ENCODE assay signal across 13 mouse cellular contexts in the genomic region with DNA sequence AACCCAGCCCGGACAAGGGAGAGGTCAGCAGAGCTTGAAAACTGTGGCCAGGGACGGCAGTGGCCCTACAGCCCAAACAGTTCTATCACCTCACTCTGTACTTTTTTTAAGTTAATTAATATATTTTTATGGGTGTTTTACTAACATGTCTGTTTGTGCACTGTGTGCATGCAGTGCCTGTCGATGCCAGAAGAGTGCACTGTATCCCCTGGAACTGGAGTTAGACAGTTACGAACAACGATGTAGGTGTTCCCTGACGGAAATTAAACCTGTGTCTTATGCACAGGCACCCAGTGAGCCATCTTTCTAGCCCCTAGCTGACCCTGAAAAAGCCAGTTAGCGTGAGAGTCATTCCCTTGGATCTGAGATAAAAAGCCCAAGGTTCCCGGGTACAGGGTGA. TPM values are rescaled to one million over a fixed set of nuclear protein-coding genes. Genes with fewer than 3 reads are reported as not detected.
DNase-seq lines count a peak whose midpoint lies in the region; ATAC-seq and TF ChIP-seq lines count a peak whose summit lies in the region.
"Had no signal": no experiment of that assay in that cellular context is flagged by ENCODE, and none has a peak within 500 bp of the region (broad histone marks: within the 10 kb centered on the region; RNA-seq: fewer than 3 reads in every experiment).

No protein-coding gene starts in this region.

- ATAC-seq in intestine, postnatal 0 days = no peak
- ATAC-seq in intestine, embryonic 15.5 days = no peak
- ATAC-seq: forebrain, embryonic 15.5 days had no signal

- H3K27me3 ChIP-seq in intestine, postnatal 0 days (replicated peaks; ENCODE audit: control insufficient read depth, insufficient read depth, low read length) = no peaks in the 10 kb centered on the region
- no peaks in the 10 kb centered on the region for H3K27me3 ChIP-seq in intestine, embryonic 15.5 days (replicated peaks)
- no peaks in the 10 kb centered on the region for H3K27me3 ChIP-seq in MEL (ENCODE audit: control insufficient read depth in 1 of 2, insufficient read depth in 2 of 2, low read length in 2 of 2)
- H3K27me3 ChIP-seq: forebrain, embryonic 15.5 days; hindbrain, embryonic 12.5 days had no signal

- H3K4me3 ChIP-seq in intestine, postnatal 0 days (ENCODE audit: low read depth, low read length) = no peak overlapping the region
- H3K4me3 ChIP-seq in intestine, embryonic 15.5 days (replicated peaks) = no peak overlapping the region
- H3K4me3 ChIP-seq in MEL (ENCODE audit: control insufficient read depth in 1 of 2, insufficient read depth in 1 of 2, low read depth in 2 of 2, low read length in 2 of 2) = no peak overlapping the region
- H3K4me3 ChIP-seq: forebrain, embryonic 15.5 days; hindbrain, embryonic 12.5 days; myocyte had no signal

- H3K9ac ChIP-seq in intestine, postnatal 0 days (ENCODE audit: low read depth, low read length) = no peak overlapping the region
- no peak overlapping the region for H3K9ac ChIP-seq in intestine, embryonic 15.5 days
- no peak overlapping the region for H3K9ac ChIP-seq in MEL (ENCODE audit: control insufficient read depth, low read depth, low read length, poor library complexity, severe bottlenecking)
- H3K9ac ChIP-seq: forebrain, embryonic 15.5 days; hindbrain, embryonic 12.5 days had no signal

- no peak overlapping the region for H3K4me2 ChIP-seq in intestine, postnatal 0 days (replicated peaks; ENCODE audit: low read depth)
- H3K4me2 ChIP-seq in intestine, embryonic 15.5 days (replicated peaks) = no peak overlapping the region
- H3K4me2 ChIP-seq: forebrain, embryonic 15.5 days; hindbrain, embryonic 12.5 days had no signal

- no peaks in the 10 kb centered on the region for H3K9me3 ChIP-seq in intestine, postnatal 0 days (ENCODE audit: control insufficient read depth)
- no peaks in the 10 kb centered on the region for H3K9me3 ChIP-seq in intestine, embryonic 15.5 days
- no peaks in the 10 kb centered on the region for H3K9me3 ChIP-seq in MEL (replicated peaks; ENCODE audit: insufficient read depth, low read length)
- H3K9me3 ChIP-seq: forebrain, embryonic 15.5 days; hindbrain, embryonic 12.5 days had no signal

- no peaks in the 10 kb centered on the region for H3K79me2 ChIP-seq in MEL (ENCODE audit: control insufficient read depth, insufficient read depth, low read length, poor library complexity)

- WGBS in intestine, postnatal 0 days = 92% methylated on average over 8 of the region's 8 CpGs
- 92% methylated on average over 8 of the region's 8 CpGs for WGBS in intestine, embryonic 15.5 days

- peak; percentile 65 for TF ChIP-seq CTCF in intestine, postnatal 0 days (IDR thresholded peaks at IDR 0.05; ENCODE audit: low read depth)
- peak; percentile 21 to 47 (median 46); a peak in 5 of 6 replicates for TF ChIP-seq CTCF in MEL (IDR thresholded peaks at IDR 0.05 in 2 of 3, conservative IDR thresholded peaks at IDR 0.05 in 1 of 3; ENCODE audit: control insufficient read depth in 1 of 3, insufficient read depth in 1 of 3, low read depth in 2 of 3, low read length in 3 of 3, poor library complexity in 1 of 3, severe bottlenecking in 1 of 3)

- no peak for TF ChIP-seq POLR2A in MEL (IDR thresholded peaks at IDR 0.05; ENCODE audit: control insufficient read depth in 1 of 2, insufficient read depth in 1 of 2, low read depth in 1 of 2, low read length in 2 of 2, poor library complexity in 1 of 2)

- peak; percentile 47 for TF ChIP-seq RAD21 in MEL (IDR thresholded peaks at IDR 0.05; ENCODE audit: low read depth, low read length)

- H3K27ac ChIP-seq in intestine, postnatal 0 days (ENCODE audit: low read depth, low read length) = no peak overlapping the region
- H3K27ac ChIP-seq in intestine, embryonic 15.5 days = no peak overlapping the region
- H3K27ac ChIP-seq in MEL (ENCODE audit: control insufficient read depth, low read depth, low read length) = no peak overlapping the region
- H3K27ac ChIP-seq: forebrain, embryonic 15.5 days; hindbrain, embryonic 12.5 days had no signal

- H3K4me1 ChIP-seq in intestine, postnatal 0 days (replicated peaks; ENCODE audit: control insufficient read depth, insufficient read depth, low read length) = no peaks in the 10 kb centered on the region
- no peaks in the 10 kb centered on the region for H3K4me1 ChIP-seq in intestine, embryonic 15.5 days (replicated peaks)
- peaks cover 2 to 11% of the 10 kb centered on the region in 2 experiments; a peak in 3 of 4 replicates for H3K4me1 ChIP-seq in MEL (ENCODE audit: control insufficient read depth in 1 of 2, insufficient read depth in 2 of 2, low read length in 2 of 2)
- H3K4me1 ChIP-seq: forebrain, embryonic 15.5 days; hindbrain, embryonic 12.5 days had no signal

- TF ChIP-seq EP300 in MEL (IDR thresholded peaks at IDR 0.05; ENCODE audit: low read depth in 1 of 2, low read length in 2 of 2) = no peak

- peaks cover 60% of the 10 kb centered on the region for H3K36me3 ChIP-seq in intestine, postnatal 0 days (ENCODE audit: control insufficient read depth, insufficient read depth)
- peaks cover 40% of the 10 kb centered on the region for H3K36me3 ChIP-seq in intestine, embryonic 15.5 days
- peaks cover 0 to 9% of the 10 kb centered on the region in 2 experiments; a peak in 2 of 4 replicates for H3K36me3 ChIP-seq in MEL (ENCODE audit: control insufficient read depth in 1 of 2, insufficient read depth in 2 of 2, low read length in 2 of 2)

- peak; percentile 26 for DNase-seq in retina, postnatal 1 day
- DNase-seq in retina, embryonic 14.5 days (ENCODE audit: low spot score) = no peak
- DNase-seq in MEL (ENCODE audit: low read depth, low spot score) = no peak
- DNase-seq in naive thymus-derived CD4-positive, alpha-beta T cell, adult 2 months (ENCODE audit: low read depth) = peak; percentile 24
- no peak for DNase-seq in thymus, postnatal 25 days
- DNase-seq in gastrocnemius, postnatal 4 days (ENCODE audit: low spot score in 2 of 2) = no peak
- DNase-seq: kidney, postnatal 14 days had no signal

TF ChIP-seq in MEL, 35 proteins besides CTCF, POLR2A, EP300 and RAD21:
- TF ChIP-seq SMC3 (IDR thresholded peaks at IDR 0.05; ENCODE audit: low read depth, low read length) (peak; percentile 37), ETS1 (IDR thresholded peaks at IDR 0.05; ENCODE audit: low read depth, low read length) (no peak), MAZ (IDR thresholded peaks at IDR 0.05; ENCODE audit: low read depth, low read length) (no peak), USF1 (IDR thresholded peaks at IDR 0.05; ENCODE audit: low read depth, low read length) (no peak)

RNA-seq across cellular contexts. Expression of gene Xpo4, which starts 30.3 kb away (rescaled TPM):
- 6.2 and 7.3 TPM in 2 replicates for polyA plus RNA-seq in intestine, postnatal 0 days (2015; fragmentation: Nextera tagmentation; extraction: Ambion mirVana)
- 22.2 and 23.4 TPM in 2 replicates for polyA plus RNA-seq in intestine, embryonic 15.5 days (2015; fragmentation: Nextera tagmentation; extraction: Ambion mirVana)
- 45.6 and 46.5 TPM in 2 replicates for total RNA-seq in MEL (2012; rRNA removed)
- polyA plus RNA-seq in MEL (2012; ENCODE audit: insufficient read depth in 1 of 2, insufficient read length in 2 of 2, low read depth in 1 of 2, low replicate concordance in 2 of 2, missing spikeins in 1 of 2) = 10 to 100 TPM in 1 of 2 experiments, not detected in 1; 32.3 TPM
- 10 to 100 TPM; 21.6 to 21.7 TPM for total RNA-seq in gastrocnemius, postnatal 4 days (2021)

RNA-seq across cellular contexts. Expression of gene Gm49361, which starts 50.4 kb away (rescaled TPM):
- not detected in 2 replicates for polyA plus RNA-seq in intestine, postnatal 0 days (2015; fragmentation: Nextera tagmentation; extraction: Ambion mirVana)
- polyA plus RNA-seq in intestine, embryonic 15.5 days (2015; fragmentation: Nextera tagmentation; extraction: Ambion mirVana) = 0.05 TPM in 1 of 2 replicates, not detected in the other
- total RNA-seq in MEL (2012; rRNA removed) = not detected in 2 replicates
- polyA plus RNA-seq in MEL (2012; ENCODE audit: insufficient read depth in 1 of 2, insufficient read length in 2 of 2, low read depth in 1 of 2, low replicate concordance in 2 of 2, missing spikeins in 1 of 2) = not detected
- total RNA-seq in gastrocnemius, postnatal 4 days (2021) = 1 to 10 TPM in 1 of 2 experiments, not detected in 1; 1.9 TPM
- total RNA-seq: common myeloid progenitor, adult 5-6 weeks had no signal
- polyA plus RNA-seq: forebrain, embryonic 15.5 days; hindbrain, embryonic 12.5 days; myocyte had no signal

Comparison
In these comparisons a context has a peak if more than half of its experiments do, and no peak if none do; other contexts are left out.
1. DNase-seq: peak in retina, postnatal 1 day (single experiment) and naive thymus-derived CD4-positive, alpha-beta T cell, adult 2 months (single experiment); none in retina, embryonic 14.5 days (single experiment), MEL (single experiment), thymus, postnatal 25 days (single experiment) and gastrocnemius, postnatal 4 days (0 of 2).